Mouse (Mus musculus) lung, postnatal 0 days (tissue): ENCODE measurements around the gene Pkdcc. TPM values are rescaled to one million over a fixed set of nuclear protein-coding genes. Genes with fewer than 3 reads are reported as not detected.

Experiments used
- ATAC-seq: fragments of 200-750 bp; cut with Nextera tagmentation; 2 replicates; pipeline ENCODE4 v1.8.0; 2017; ENCODE audit warnings: moderate library complexity
- DNase-seq: peaks from one replicate; pipeline ENCODE4 v3.0.0-alpha.2; 2016; ENCODE audit warnings: low spot score
- H3K27ac ChIP-seq: fragments of 300-500 bp; sonication (generic); 2 replicates; pipeline ENCODE4 v1.5.1; 2014; ENCODE audit warnings: antibody characterized with exemption, mild to moderate bottlenecking, low read length, mixed read lengths
- H3K27me3 ChIP-seq: fragments of 300-500 bp; sonication (generic); replicated peaks from 2 replicates; pipeline ENCODE4 v1.6.1; 2014; ENCODE audit warnings: low read length, mixed read lengths; ENCODE audit not compliant: insufficient read depth
- H3K36me3 ChIP-seq: fragments of 300-500 bp; sonication (generic); 2 replicates; pipeline ENCODE4 v1.6.1; 2014; ENCODE audit warnings: low read length, mixed read lengths; ENCODE audit not compliant: insufficient read depth
- H3K4me1 ChIP-seq: fragments of 300-500 bp; sonication (generic); 2 replicates; pipeline ENCODE4 v1.6.1; 2014; ENCODE audit warnings: antibody characterized with exemption, low read depth, low read length, mixed read lengths; ENCODE audit not compliant: insufficient read depth
- H3K4me2 ChIP-seq: fragments of 300-500 bp; sonication (generic); replicated peaks from 2 replicates; pipeline ENCODE4 v1.6.1; 2014; ENCODE audit warnings: low read depth, mild to moderate bottlenecking, low read length, moderate library complexity, mixed read lengths
- H3K4me3 ChIP-seq: fragments of 300-500 bp; sonication (generic); 2 replicates; pipeline ENCODE4 v1.5.1; 2014; ENCODE audit warnings: low read depth, low read length
- H3K9ac ChIP-seq: fragments of 300-500 bp; sonication (generic); replicated peaks from 2 replicates; pipeline ENCODE4 v1.6.1; 2014; ENCODE audit warnings: low read depth, mild to moderate bottlenecking
- H3K9me3 ChIP-seq: fragments of 300-500 bp; sonication (generic); 2 replicates; pipeline ENCODE4 v1.6.1; 2016; ENCODE audit warnings: low read length, mixed read lengths
- CTCF ChIP-seq: IDR thresholded peaks from 2 replicates; pipeline ENCODE4 v1.5.1; 2016; ENCODE audit warnings: antibody characterized with exemption, mild to moderate bottlenecking
- EP300 ChIP-seq: IDR thresholded peaks from 2 replicates; pipeline ENCODE4 v1.6.1; 2016; ENCODE audit warnings: antibody characterized with exemption, mild to moderate bottlenecking, control low read depth
- WGBS: fragments of 180-500 bp; shearing (Covaris S2); extraction: QIAGEN DNeasy Blood & Tissue Kit; methylation state at CpG from one replicate; pipeline ENCODE4 v1.1.7; 2014; 5-methylcytosine and 5-hydroxymethylcytosine counted together
- polyA plus RNA-seq: library from polyadenylated mRNA; unstranded; fragments of >200 nt; fragmentation: Nextera tagmentation; extraction: Ambion mirVana; gene quantifications from 2 replicates; pipeline ENCODE4 v1.2.1, GENCODE M21; 2015

The Pkdcc gene
- polyA plus RNA-seq, 1 experiment from 2014 or later, result 3.6 TPM

DNA sequence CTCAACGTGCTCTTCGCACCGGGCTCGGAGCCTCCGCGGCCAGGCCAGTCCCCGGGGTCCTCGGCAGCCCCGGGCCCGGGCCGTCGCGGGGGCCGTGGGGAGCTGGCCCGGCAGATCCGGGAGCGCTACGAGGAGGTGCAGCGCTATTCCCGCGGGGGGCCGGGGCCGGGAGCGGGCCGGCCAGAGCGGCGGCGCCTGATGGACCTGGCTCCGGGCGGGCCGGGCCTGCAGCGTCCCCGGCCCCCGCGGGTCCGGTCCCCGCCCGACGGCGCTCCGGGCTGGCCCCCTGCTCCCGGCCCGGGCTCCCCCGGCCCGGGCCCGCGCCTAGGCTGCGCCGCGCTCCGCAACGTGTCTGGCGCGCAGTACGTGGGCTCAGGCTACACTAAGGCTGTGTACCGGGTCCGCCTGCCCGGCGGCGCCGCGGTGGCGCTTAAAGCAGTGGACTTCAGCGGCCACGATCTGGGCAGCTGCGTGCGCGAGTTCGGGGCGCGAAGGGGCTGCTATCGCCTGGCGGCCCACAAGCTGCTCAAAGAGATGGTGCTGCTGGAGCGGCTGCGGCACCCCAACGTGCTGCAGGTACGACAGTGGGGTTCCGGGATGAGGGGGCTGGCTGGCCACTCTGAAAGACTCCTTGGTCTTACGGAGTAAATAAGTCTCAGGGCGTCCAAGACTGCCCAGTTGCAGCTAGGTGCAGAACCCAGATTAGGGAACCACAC lies 595 bp downstream of the Pkdcc start:
- peaks cover 23% of the 10 kb centered on the region; the same call in 1 of the 2 replicates for H3K4me1 ChIP-seq
- peak overlapping the region; percentile 76 for H3K27ac ChIP-seq
- DNase-seq (peak; percentile 43), ATAC-seq (peak; percentile 49)
- H3K9ac ChIP-seq, result peak overlapping the region; percentile 55
- no peaks in the 10 kb centered on the region for H3K9me3 ChIP-seq
- TF ChIP-seq CTCF, result no peak
- no peak for TF ChIP-seq EP300
- H3K27me3 ChIP-seq, result no peaks in the 10 kb centered on the region
- WGBS, result under 1% methylated on average over 21 of the region's 80 CpGs
- no peaks in the 10 kb centered on the region for H3K36me3 ChIP-seq
- peak overlapping the region; percentile 73 for H3K4me3 ChIP-seq
- peak overlapping the region; percentile 97 for H3K4me2 ChIP-seq

DNA sequence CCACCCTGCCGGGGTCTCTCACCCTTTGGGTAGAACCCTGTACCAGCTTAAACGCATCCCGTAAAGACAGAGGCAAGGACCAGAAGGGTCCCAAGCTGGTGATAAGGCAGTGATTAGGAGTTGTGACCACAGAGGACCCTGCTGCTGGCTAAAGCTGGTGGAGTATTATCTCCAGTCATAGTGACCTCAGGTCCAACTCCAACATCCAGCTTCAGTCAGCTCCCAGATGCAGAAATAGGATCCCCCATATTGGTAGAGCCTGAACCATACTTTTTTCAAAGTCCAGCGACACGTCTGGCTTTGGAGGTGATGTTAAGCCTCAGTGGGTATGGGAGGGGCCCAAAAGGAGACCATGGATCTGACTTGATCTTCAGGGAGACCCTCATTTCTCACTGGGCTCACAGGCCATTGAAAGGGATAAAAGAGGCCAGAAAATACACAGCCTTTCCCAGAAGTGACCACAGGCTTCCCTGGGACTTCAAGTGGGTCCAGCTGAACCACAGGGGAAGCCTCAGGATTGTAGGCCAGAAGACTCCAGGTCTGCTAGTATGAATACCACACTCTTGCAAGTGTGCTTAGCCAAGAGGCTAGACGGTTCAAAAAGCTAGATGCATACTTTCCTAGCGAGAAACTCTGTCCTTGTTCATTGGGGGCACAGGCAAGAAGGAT lies 1.3 kb downstream of the Pkdcc start:
- Histone ChIP-seq H3K9me3 (no peaks in the 10 kb centered on the region), H3K4me3 (peak overlapping the region; percentile 73), H3K9ac (peak overlapping the region; percentile 55; the same call in 1 of the 2 replicates), H3K4me2 (peak overlapping the region; percentile 97), H3K36me3 (no peaks in the 10 kb centered on the region), H3K27me3 (no peaks in the 10 kb centered on the region), H3K4me1 (peaks cover 23% of the 10 kb centered on the region; the same call in 1 of the 2 replicates), H3K27ac (no peak overlapping the region)
- no peak for TF ChIP-seq EP300
- TF ChIP-seq CTCF, result no peak
- ATAC-seq, result no peak
- 21% methylated on average over 7 of the region's 7 CpGs for WGBS
- no peak for DNase-seq

DNA sequence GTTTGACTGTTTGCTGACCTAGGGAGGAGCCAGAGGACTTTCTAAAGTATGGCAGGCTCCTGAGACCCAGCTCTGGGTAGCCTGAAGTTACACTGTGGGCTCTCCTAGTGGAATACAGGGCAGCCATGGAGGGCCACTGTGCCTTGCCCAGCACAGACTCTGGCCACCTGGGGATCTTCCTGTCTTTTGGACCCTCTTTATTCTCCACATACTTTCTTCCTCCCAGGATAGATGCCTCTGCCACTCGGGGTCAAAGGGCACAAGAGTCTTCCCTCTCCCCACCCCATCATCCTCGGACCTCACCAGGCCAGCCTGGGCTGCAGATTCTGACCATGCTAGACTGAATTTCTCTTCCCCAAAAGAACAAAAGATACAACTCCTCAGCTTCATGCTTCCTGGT lies 3.1 kb downstream of the Pkdcc start:
- TF ChIP-seq EP300 (no peak), CTCF (no peak)
- no peak overlapping the region for H3K27ac ChIP-seq
- no peaks in the 10 kb centered on the region for H3K27me3 ChIP-seq
- H3K4me2 ChIP-seq, result 0 out of 2 replicates have a peak overlapping the region, but pooled peaks have one; percentile 11
- no peak overlapping the region for H3K4me3 ChIP-seq
- no peak for DNase-seq
- WGBS, result 48% methylated on average over 2 of the region's 2 CpGs
- H3K9ac ChIP-seq, result no peak overlapping the region
- ATAC-seq, result no peak
- H3K4me1 ChIP-seq, result peaks cover 23% of the 10 kb centered on the region; the same call in 1 of the 2 replicates
- H3K9me3 ChIP-seq, result no peaks in the 10 kb centered on the region
- H3K36me3 ChIP-seq, result no peaks in the 10 kb centered on the region

DNA sequence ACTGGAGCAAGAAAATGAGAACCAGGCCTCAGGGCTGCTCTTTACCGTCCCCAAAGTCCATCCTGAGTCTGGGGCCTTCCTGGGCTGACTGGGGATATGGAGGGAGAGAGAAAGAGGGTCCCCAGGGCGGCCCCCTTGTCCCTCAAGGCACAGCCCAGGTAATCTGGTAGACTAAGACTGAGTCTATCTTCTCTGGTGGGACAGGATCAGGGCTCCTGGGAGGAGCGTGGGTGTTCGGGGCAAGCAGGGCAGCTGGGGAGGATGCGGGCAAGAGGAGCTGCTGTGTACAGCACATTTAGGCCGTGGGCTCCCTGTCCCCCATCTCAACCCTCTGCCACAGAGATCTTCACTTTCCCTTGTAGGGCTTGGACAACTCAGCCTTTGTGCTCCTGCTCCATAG lies 3.6 kb downstream of the Pkdcc start:
- H3K4me2 ChIP-seq, result no peak overlapping the region
- no peak overlapping the region for H3K4me3 ChIP-seq
- no peak overlapping the region for H3K9ac ChIP-seq
- ATAC-seq (no peak), DNase-seq (no peak)
- H3K4me1 ChIP-seq, result peaks cover 23% of the 10 kb centered on the region; the same call in 1 of the 2 replicates
- no peaks in the 10 kb centered on the region for H3K9me3 ChIP-seq
- no peak overlapping the region for H3K27ac ChIP-seq
- no peaks in the 10 kb centered on the region for H3K27me3 ChIP-seq
- 76% methylated on average over 6 of the region's 6 CpGs for WGBS
- H3K36me3 ChIP-seq, result no peaks in the 10 kb centered on the region
- TF ChIP-seq CTCF (no peak), EP300 (no peak)

DNA sequence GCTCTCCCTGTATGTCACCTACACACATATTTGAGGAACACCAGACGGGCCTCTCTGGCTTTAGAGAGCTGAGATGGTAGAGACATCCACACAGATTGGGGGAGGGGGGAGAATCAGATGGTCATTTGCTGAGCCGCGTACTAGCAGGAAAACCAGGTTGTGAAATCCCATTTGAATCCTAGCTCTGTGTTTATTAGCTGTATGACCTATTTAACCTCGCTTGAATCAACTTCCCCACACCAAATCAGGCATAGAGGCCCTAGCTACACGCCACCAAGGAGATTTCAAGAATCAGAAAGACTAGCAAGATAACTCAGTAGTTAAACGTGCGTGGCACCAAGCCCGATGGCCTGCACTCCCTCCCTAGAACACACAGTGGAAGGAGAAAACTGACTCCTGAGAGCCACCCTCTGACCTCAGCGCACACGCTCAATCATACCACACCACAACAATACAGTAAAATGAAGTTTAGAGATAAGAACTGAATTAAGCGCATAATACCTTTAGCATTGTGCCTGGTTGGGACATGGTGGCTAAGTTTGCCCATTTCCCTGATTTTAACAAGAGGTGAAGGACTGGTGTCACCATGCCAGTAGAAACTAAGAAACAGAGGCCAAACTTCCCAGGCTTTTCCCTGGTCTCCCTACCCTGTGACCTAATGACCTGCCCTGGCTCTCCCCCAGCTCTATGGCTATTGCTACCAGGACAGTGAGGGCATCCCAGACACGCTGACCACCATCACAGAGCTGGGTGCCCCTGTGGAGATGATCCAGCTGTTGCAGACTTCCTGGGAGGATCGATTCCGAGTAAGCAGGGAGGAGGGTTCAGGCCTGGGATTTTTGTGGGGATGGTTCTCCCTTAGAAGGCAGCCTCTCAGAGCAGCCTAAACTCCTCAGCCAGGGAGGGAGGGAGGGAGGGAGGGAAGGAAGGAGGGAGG lies 4.5 kb downstream of the Pkdcc start:
- no peaks in the 10 kb centered on the region for H3K9me3 ChIP-seq
- H3K27ac ChIP-seq, result 0 out of 2 replicates have a peak overlapping the region, but pooled peaks have one; percentile 9
- H3K4me1 ChIP-seq, result peaks cover 19% of the 10 kb centered on the region; the same call in 1 of the 2 replicates
- peaks cover 6% of the 10 kb centered on the region; the same call in 1 of the 2 replicates for H3K36me3 ChIP-seq
- WGBS, result 54% methylated on average over 14 of the region's 14 CpGs
- ATAC-seq (no peak), DNase-seq (peak; percentile 43)
- H3K9ac ChIP-seq, result no peak overlapping the region
- no peak overlapping the region for H3K4me2 ChIP-seq
- H3K4me3 ChIP-seq, result no peak overlapping the region
- no peaks in the 10 kb centered on the region for H3K27me3 ChIP-seq
- TF ChIP-seq EP300 (no peak), CTCF (no peak)
